ENCODE assay signal across 9 mouse cellular contexts in the genomic region with DNA sequence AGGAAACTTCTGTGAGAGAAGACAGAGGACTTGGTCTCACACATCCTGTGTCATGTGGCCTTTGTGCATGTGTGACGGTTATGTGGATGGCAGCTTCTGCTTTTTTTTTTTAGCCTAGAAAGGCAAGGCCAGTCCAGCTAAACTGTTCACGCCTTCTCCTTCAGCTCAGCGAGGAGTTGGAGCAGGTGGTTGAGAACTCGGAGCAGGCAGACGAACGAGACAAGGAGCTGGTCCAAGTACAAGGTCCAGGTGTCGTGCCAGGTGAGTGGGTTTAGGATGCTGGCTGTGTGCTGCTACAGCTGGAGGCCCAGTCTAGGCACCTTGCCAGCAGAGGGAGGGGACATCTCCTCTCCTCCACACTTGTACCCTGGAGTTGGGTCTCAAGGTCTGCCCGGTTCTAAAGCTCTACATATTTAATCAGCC. TPM values are rescaled to one million over a fixed set of nuclear protein-coding genes. Genes with fewer than 3 reads are reported as not detected.
DNase-seq lines count a peak whose midpoint lies in the region; ATAC-seq and TF ChIP-seq lines count a peak whose summit lies in the region.
"Had no signal": no experiment of that assay in that cellular context is flagged by ENCODE, and none has a peak within 500 bp of the region (broad histone marks: within the 10 kb centered on the region; RNA-seq: fewer than 3 reads in every experiment).

No protein-coding gene starts in this region.

- no peak overlapping the region for H3K27ac ChIP-seq in forebrain, embryonic 14.5 days (ENCODE audit: low read depth, low read length)
- H3K27ac ChIP-seq in forebrain, embryonic 11.5 days (ENCODE audit: low read depth, low read length) = no peak overlapping the region
- H3K27ac ChIP-seq in liver, embryonic 14.5 days = no peak overlapping the region
- H3K27ac ChIP-seq in stomach, postnatal 0 days (replicated peaks) = no peak overlapping the region
- H3K27ac ChIP-seq: embryonic facial prominence, embryonic 13.5 days had no signal

- no peaks in the 10 kb centered on the region for H3K27me3 ChIP-seq in forebrain, embryonic 14.5 days (replicated peaks; ENCODE audit: control insufficient read depth, insufficient read depth, low read length)
- no peaks in the 10 kb centered on the region for H3K27me3 ChIP-seq in forebrain, embryonic 11.5 days (ENCODE audit: control insufficient read depth, insufficient read depth, low read length)
- no peaks in the 10 kb centered on the region for H3K27me3 ChIP-seq in liver, embryonic 14.5 days (ENCODE audit: control insufficient read depth, insufficient read depth, low read length)
- no peaks in the 10 kb centered on the region for H3K27me3 ChIP-seq in stomach, postnatal 0 days (ENCODE audit: control insufficient read depth, insufficient read depth, low read length)
- H3K27me3 ChIP-seq: embryonic facial prominence, embryonic 13.5 days had no signal

- no peak overlapping the region for H3K4me3 ChIP-seq in forebrain, embryonic 14.5 days (ENCODE audit: low read depth, low read length)
- H3K4me3 ChIP-seq in forebrain, embryonic 11.5 days (ENCODE audit: low read depth, low read length) = no peak overlapping the region
- no peak overlapping the region for H3K4me3 ChIP-seq in liver, embryonic 14.5 days (ENCODE audit: insufficient read depth in 1 of 2, low read depth in 2 of 2, low read length in 2 of 2)
- no peak overlapping the region for H3K4me3 ChIP-seq in stomach, postnatal 0 days (ENCODE audit: low read depth, low read length)
- H3K4me3 ChIP-seq: embryonic facial prominence, embryonic 13.5 days had no signal

- no peaks in the 10 kb centered on the region for H3K9me3 ChIP-seq in forebrain, embryonic 14.5 days (replicated peaks; ENCODE audit: control insufficient read depth, low read length)
- no peaks in the 10 kb centered on the region for H3K9me3 ChIP-seq in forebrain, embryonic 11.5 days (ENCODE audit: control insufficient read depth, low read length)
- no peaks in the 10 kb centered on the region for H3K9me3 ChIP-seq in liver, embryonic 14.5 days (ENCODE audit: control insufficient read depth, low read length)
- H3K9me3 ChIP-seq in stomach, postnatal 0 days (ENCODE audit: control insufficient read depth, low read length) = no peaks in the 10 kb centered on the region
- H3K9me3 ChIP-seq: embryonic facial prominence, embryonic 13.5 days had no signal

- peaks cover 26% of the 10 kb centered on the region for H3K4me1 ChIP-seq in forebrain, embryonic 14.5 days (ENCODE audit: control insufficient read depth, insufficient read depth, low read length)
- peaks cover 2% of the 10 kb centered on the region; the same call in 1 of the 2 replicates for H3K4me1 ChIP-seq in forebrain, embryonic 11.5 days (replicated peaks; ENCODE audit: control insufficient read depth, insufficient read depth, low read length)
- peaks cover 21 to 30% of the 10 kb centered on the region in 2 experiments for H3K4me1 ChIP-seq in liver, embryonic 14.5 days (replicated peaks; ENCODE audit: control insufficient read depth in 2 of 2, insufficient read depth in 2 of 2, low read length in 1 of 2)
- peaks cover 4% of the 10 kb centered on the region for H3K4me1 ChIP-seq in stomach, postnatal 0 days (replicated peaks; ENCODE audit: control insufficient read depth, insufficient read depth)

- ATAC-seq in forebrain, embryonic 14.5 days = no peak
- ATAC-seq in forebrain, embryonic 11.5 days (replicated peaks; ENCODE audit: low FRiP score) = no peak
- no peak for ATAC-seq in liver, embryonic 14.5 days (ENCODE audit: insufficient read depth)
- peak; percentile 13; the same call in 1 of the 2 replicates for ATAC-seq in stomach, postnatal 0 days (ENCODE audit: low FRiP score, low TSS enrichment)

- DNase-seq in forebrain, embryonic 14.5 days (ENCODE audit: low spot score) = peak; percentile 18
- DNase-seq in forebrain, embryonic 11.5 days (ENCODE audit: low spot score) = no peak
- peak; percentile 41 to 51 for DNase-seq in spleen, postnatal 36 days (ENCODE audit: low spot score in 2 of 2)
- no peak for DNase-seq in spleen, postnatal 14 days (ENCODE audit: low spot score in 2 of 2)
- DNase-seq in liver, embryonic 14.5 days (ENCODE audit: low read depth in 3 of 3, low spot score in 3 of 3) = no peak
- peak; percentile 62 for DNase-seq in stomach, postnatal 0 days (ENCODE audit: low spot score)
- DNase-seq in urinary bladder, postnatal 25 days (ENCODE audit: low spot score) = no peak
- no peak for DNase-seq in left cerebral cortex, adult 8-10 months (ENCODE audit: low spot score in 2 of 2)

- no peak for TF ChIP-seq CTCF in liver, embryonic 14.5 days (IDR thresholded peaks at IDR 0.05; ENCODE audit: low read depth)
- no peak for TF ChIP-seq CTCF in stomach, postnatal 0 days (IDR thresholded peaks at IDR 0.05; ENCODE audit: low read depth)

- H3K4me2 ChIP-seq in forebrain, embryonic 14.5 days (ENCODE audit: low read length) = peak overlapping the region; percentile 87
- no peak overlapping the region for H3K4me2 ChIP-seq in forebrain, embryonic 11.5 days (ENCODE audit: low read depth, low read length, severe bottlenecking)
- H3K4me2 ChIP-seq in liver, embryonic 14.5 days (ENCODE audit: low read depth) = peak overlapping the region; percentile 6; the same call in 1 of the 2 replicates
- H3K4me2 ChIP-seq in stomach, postnatal 0 days (replicated peaks; ENCODE audit: low read depth) = no peak overlapping the region

- peaks cover 23% of the 10 kb centered on the region for H3K36me3 ChIP-seq in forebrain, embryonic 14.5 days (ENCODE audit: control insufficient read depth, insufficient read depth, low read length)
- H3K36me3 ChIP-seq in forebrain, embryonic 11.5 days (ENCODE audit: control insufficient read depth, insufficient read depth, low read length) = no peaks in the 10 kb centered on the region
- H3K36me3 ChIP-seq in liver, embryonic 14.5 days (replicated peaks; ENCODE audit: control insufficient read depth, insufficient read depth, low read depth) = no peaks in the 10 kb centered on the region
- H3K36me3 ChIP-seq in stomach, postnatal 0 days (ENCODE audit: control insufficient read depth, insufficient read depth, low read length) = no peaks in the 10 kb centered on the region

- WGBS in forebrain, embryonic 14.5 days = 65% methylated on average over 8 of the region's 8 CpGs
- WGBS in forebrain, embryonic 11.5 days = 92% methylated on average over 8 of the region's 8 CpGs
- 52% methylated on average over 8 of the region's 8 CpGs for WGBS in liver, embryonic 14.5 days (ENCODE audit: insufficient replicate concordance)
- 73% methylated on average over 8 of the region's 8 CpGs for WGBS in stomach, postnatal 0 days

- H3K9ac ChIP-seq in forebrain, embryonic 14.5 days (ENCODE audit: low read length) = peak overlapping the region; percentile 32
- H3K9ac ChIP-seq in forebrain, embryonic 11.5 days (ENCODE audit: low read length) = no peak overlapping the region
- 0 out of 2 replicates have a peak overlapping the region, but pooled peaks have one; percentile 13 for H3K9ac ChIP-seq in liver, embryonic 14.5 days (replicated peaks)
- H3K9ac ChIP-seq in stomach, postnatal 0 days (ENCODE audit: low read length) = no peak overlapping the region
- H3K9ac ChIP-seq: embryonic facial prominence, embryonic 13.5 days had no signal

- TF ChIP-seq EP300 in liver, embryonic 14.5 days (IDR thresholded peaks at IDR 0.05; ENCODE audit: low read depth) = no peak
- TF ChIP-seq EP300 in stomach, postnatal 0 days (optimal IDR thresholded peaks at IDR 0.05) = no peak

RNA-seq across cellular contexts. Expression of a gene that starts 2.3 kb away (rescaled TPM):
- 57.0 and 62.5 TPM in 2 replicates for polyA plus RNA-seq in forebrain, embryonic 14.5 days (2014; fragmentation: Nextera tagmentation; extraction: Ambion mirVana)
- 34.2 and 35.5 TPM in 2 replicates for polyA plus RNA-seq in forebrain, embryonic 11.5 days (2014; fragmentation: Nextera tagmentation; extraction: Ambion mirVana)
- polyA plus RNA-seq in liver, embryonic 14.5 days (2012; rRNA removed) = 3.7 and 4.1 TPM in 2 replicates
- 6.3 and 7.6 TPM in 2 replicates for polyA plus RNA-seq in liver, embryonic 14.5 days (2014; fragmentation: Nextera tagmentation; extraction: Ambion mirVana)
- polyA plus RNA-seq in stomach, postnatal 0 days (2015; fragmentation: Nextera tagmentation; extraction: Ambion mirVana) = 6.7 and 6.8 TPM in 2 replicates
- total RNA-seq in left cerebral cortex, adult 8-10 months (2022) = 10 to 100 TPM in 1 of 4 experiments, 1 to 10 TPM in 3; 8.8 to 12.0 (median 9.6) TPM

RNA-seq across cellular contexts. Expression of a gene that starts 10.0 kb away (rescaled TPM):
- 125 and 128 TPM in 2 replicates for polyA plus RNA-seq in forebrain, embryonic 14.5 days (2014; fragmentation: Nextera tagmentation; extraction: Ambion mirVana)
- 57.6 and 57.8 TPM in 2 replicates for polyA plus RNA-seq in forebrain, embryonic 11.5 days (2014; fragmentation: Nextera tagmentation; extraction: Ambion mirVana)
- polyA plus RNA-seq in liver, embryonic 14.5 days (2012; rRNA removed) = 26.5 and 29.4 TPM in 2 replicates
- polyA plus RNA-seq in liver, embryonic 14.5 days (2014; fragmentation: Nextera tagmentation; extraction: Ambion mirVana) = 34.9 and 35.3 TPM in 2 replicates
- 117 and 120 TPM in 2 replicates for polyA plus RNA-seq in stomach, postnatal 0 days (2015; fragmentation: Nextera tagmentation; extraction: Ambion mirVana)
- 10 to 100 TPM; 70.3 to 81.7 (median 76.9) TPM for total RNA-seq in left cerebral cortex, adult 8-10 months (2022)

Comparison
In these comparisons a context has a peak if more than half of its experiments do, and no peak if none do; other contexts are left out.
1. DNase-seq: peak in forebrain, embryonic 14.5 days (single experiment), spleen, postnatal 36 days (2 of 2) and stomach, postnatal 0 days (single experiment); none in forebrain, embryonic 11.5 days (single experiment), spleen, postnatal 14 days (0 of 2), liver, embryonic 14.5 days (0 of 3), urinary bladder, postnatal 25 days (single experiment) and left cerebral cortex, adult 8-10 months (0 of 2).
2. H3K4me2 ChIP-seq: peak in forebrain, embryonic 14.5 days (single experiment) and liver, embryonic 14.5 days (single experiment); none in forebrain, embryonic 11.5 days (single experiment) and stomach, postnatal 0 days (single experiment).
3. H3K9ac ChIP-seq: peak in forebrain, embryonic 14.5 days (single experiment) and liver, embryonic 14.5 days (single experiment); none in forebrain, embryonic 11.5 days (single experiment) and stomach, postnatal 0 days (single experiment).